Mouse (Mus musculus): Measurements from ENCODE around the gene Arhgef1. TPM values are rescaled to one million over a fixed set of nuclear protein-coding genes. Genes with fewer than 3 reads are reported as not detected.

Gene Arhgef1
- polyA plus RNA-seq, 1 experiment from 2014 or later: 87.5 TPM

GRCm38 (mm10) chr7:24918763-24919323, 16.1 kb downstream of the Arhgef1 start:
- Histone ChIP-seq H3K36me3 (peaks cover 76% of the 10 kb centered on the region), H3K27ac (no peak overlapping the region), H3K4me1 (no peaks in the 10 kb centered on the region), H3K9me3 (no peaks in the 10 kb centered on the region), H3K4me3 (no peak overlapping the region), H3K27me3 (ENCODE audit: insufficient read depth, poor library complexity, severe bottlenecking) (no peaks in the 10 kb centered on the region)
- no peak for DNase-seq (ENCODE audit: low spot score)
- WGBS: 91% methylated on average over 20 of the region's 20 CpGs

- Histone ChIP-seq H3K27me3 (ENCODE audit: insufficient read depth, poor library complexity, severe bottlenecking) (no peaks in the 10 kb centered on the region), H3K4me1 (no peaks in the 10 kb centered on the region), H3K27ac (no peak overlapping the region), H3K9me3 (no peaks in the 10 kb centered on the region), H3K4me3 (no peak overlapping the region), H3K36me3 (peaks cover 84% of the 10 kb centered on the region)
- 85% methylated on average over 9 of the region's 9 CpGs for WGBS
- DNase-seq (ENCODE audit: low spot score): no peak
These were observed 17.0 kb downstream of the Arhgef1 start for GRCm38 (mm10) chr7:24919728-24920127.

GRCm38 (mm10) chr7:24930475-24930874, 27.8 kb downstream of the Arhgef1 start:
- no peak overlapping the region for H3K4me3 ChIP-seq
- no peak for DNase-seq (ENCODE audit: low spot score)
- H3K4me1 ChIP-seq: peaks cover 26% of the 10 kb centered on the region
- no peak overlapping the region for H3K27ac ChIP-seq
- peaks cover 23% of the 10 kb centered on the region for H3K36me3 ChIP-seq
- peaks cover 84% of the 10 kb centered on the region for H3K27me3 ChIP-seq (ENCODE audit: insufficient read depth, poor library complexity, severe bottlenecking)
- WGBS: 58% methylated on average over 6 of the region's 6 CpGs
- no peaks in the 10 kb centered on the region for H3K9me3 ChIP-seq

GRCm38 (mm10) chr7:24931651-24932050, 28.9 kb downstream of the Arhgef1 start:
- Histone ChIP-seq H3K36me3 (peaks cover 11% of the 10 kb centered on the region), H3K4me3 (0 out of 2 replicates have a peak overlapping the region, but pooled peaks have one; percentile 13), H3K27me3 (ENCODE audit: insufficient read depth, poor library complexity, severe bottlenecking) (peaks cover 96% of the 10 kb centered on the region), H3K9me3 (no peaks in the 10 kb centered on the region), H3K27ac (no peak overlapping the region), H3K4me1 (peaks cover 26% of the 10 kb centered on the region)
- under 1% methylated on average over 15 of the region's 15 CpGs for WGBS
- DNase-seq (ENCODE audit: low spot score): no peak

GRCm38 (mm10) chr7:24943641-24944040, 40.9 kb downstream of the Arhgef1 start:
- Histone ChIP-seq H3K4me3 (no peak overlapping the region), H3K36me3 (no peaks in the 10 kb centered on the region), H3K27me3 (ENCODE audit: insufficient read depth, poor library complexity, severe bottlenecking) (peaks cover 100% of the 10 kb centered on the region), H3K27ac (no peak overlapping the region), H3K4me1 (peaks cover 15% of the 10 kb centered on the region), H3K9me3 (no peaks in the 10 kb centered on the region)
- WGBS: 5% methylated on average over 6 of the region's 6 CpGs
- no peak for DNase-seq (ENCODE audit: low spot score)

GRCm38 (mm10) chr7:24944257-24944950, 41.7 kb downstream of the Arhgef1 start, which contains the start of gene Gm4881:
Gene Gm4881, minus strand, starts transcription at chr7:24944494.
- Histone ChIP-seq H3K9me3 (no peaks in the 10 kb centered on the region), H3K27me3 (ENCODE audit: insufficient read depth, poor library complexity, severe bottlenecking) (peaks cover 100% of the 10 kb centered on the region), H3K36me3 (no peaks in the 10 kb centered on the region), H3K4me1 (peaks cover 16% of the 10 kb centered on the region), H3K4me3 (peak within 1 kb of the TSS; percentile 56), H3K27ac (no peak within 1 kb of the TSS)
- DNase-seq (ENCODE audit: low spot score): no peak
- WGBS: 1% methylated on average over 58 of the region's 72 CpGs

- Histone ChIP-seq H3K4me1 (peaks cover 21% of the 10 kb centered on the region), H3K27me3 (ENCODE audit: insufficient read depth, poor library complexity, severe bottlenecking) (peaks cover 100% of the 10 kb centered on the region)
- 2% methylated on average over 7 of the region's 7 CpGs for WGBS
These were observed 44.8 kb downstream of the Arhgef1 start for GRCm38 (mm10) chr7:24947316-24948048.

GRCm38 (mm10) chr7:24948774-24949173, 46.1 kb downstream of the Arhgef1 start:
- Histone ChIP-seq H3K9me3 (no peaks in the 10 kb centered on the region), H3K4me1 (peaks cover 18% of the 10 kb centered on the region), H3K4me3 (0 out of 2 replicates have a peak overlapping the region, but pooled peaks have one; percentile 5), H3K27ac (no peak overlapping the region), H3K27me3 (ENCODE audit: insufficient read depth, poor library complexity, severe bottlenecking) (peaks cover 100% of the 10 kb centered on the region), H3K36me3 (no peaks in the 10 kb centered on the region)
- WGBS: 6% methylated on average over 29 of the region's 29 CpGs
- DNase-seq (ENCODE audit: low spot score): no peak

More at GRCm38 (mm10) chr7:24947316-24948048, 44.8 kb downstream of the Arhgef1 start:
- Histone ChIP-seq H3K27ac (no peak overlapping the region), H3K36me3 (no peaks in the 10 kb centered on the region), H3K4me3 (no peak overlapping the region), H3K9me3 (no peaks in the 10 kb centered on the region)
- DNase-seq (ENCODE audit: low spot score): no peak

- H3K36me3 ChIP-seq: no peaks in the 10 kb centered on the region
- peaks cover 100% of the 10 kb centered on the region for H3K27me3 ChIP-seq (ENCODE audit: insufficient read depth, poor library complexity, severe bottlenecking)
- H3K4me1 ChIP-seq: peaks cover 20% of the 10 kb centered on the region
- no peaks in the 10 kb centered on the region for H3K9me3 ChIP-seq
- H3K4me3 ChIP-seq: no peak overlapping the region
- 2% methylated on average over 8 of the region's 8 CpGs for WGBS
- DNase-seq (ENCODE audit: low spot score): peak; percentile 87
- H3K27ac ChIP-seq: no peak overlapping the region
These were observed 47.4 kb downstream of the Arhgef1 start for GRCm38 (mm10) chr7:24949958-24950623.

- WGBS: 1% methylated on average over 24 of the region's 24 CpGs
- peak overlapping the region; percentile 57 for H3K4me3 ChIP-seq
- peak overlapping the region; percentile 17; the same call in 1 of the 2 replicates for H3K27ac ChIP-seq
- H3K4me1 ChIP-seq: peaks cover 20% of the 10 kb centered on the region
- peaks cover 86% of the 10 kb centered on the region for H3K27me3 ChIP-seq (ENCODE audit: insufficient read depth, poor library complexity, severe bottlenecking)
- H3K36me3 ChIP-seq: no peaks in the 10 kb centered on the region
- no peaks in the 10 kb centered on the region for H3K9me3 ChIP-seq
- no peak for DNase-seq (ENCODE audit: low spot score)
These were observed 51.3 kb downstream of the Arhgef1 start for GRCm38 (mm10) chr7:24953966-24954365.

GRCm38 (mm10) chr7:24954450-24954849, 51.7 kb downstream of the Arhgef1 start:
- peak overlapping the region; percentile 17; the same call in 1 of the 2 replicates for H3K27ac ChIP-seq

GRCm38 (mm10) chr7:24955226-24955625, 52.5 kb downstream of the Arhgef1 start:
- 3% methylated on average over 32 of the region's 33 CpGs for WGBS
- no peak for DNase-seq (ENCODE audit: low spot score)
- no peaks in the 10 kb centered on the region for H3K9me3 ChIP-seq
- H3K27ac ChIP-seq: no peak overlapping the region
- H3K4me3 ChIP-seq: peak overlapping the region; percentile 57
- peaks cover 73% of the 10 kb centered on the region for H3K27me3 ChIP-seq (ENCODE audit: insufficient read depth, poor library complexity, severe bottlenecking)
- H3K4me1 ChIP-seq: peaks cover 15% of the 10 kb centered on the region
- H3K36me3 ChIP-seq: no peaks in the 10 kb centered on the region

More at GRCm38 (mm10) chr7:24954450-24954849, 51.7 kb downstream of the Arhgef1 start:
- DNase-seq (ENCODE audit: low spot score): no peak
- Histone ChIP-seq H3K36me3 (no peaks in the 10 kb centered on the region), H3K9me3 (no peaks in the 10 kb centered on the region), H3K27me3 (ENCODE audit: insufficient read depth, poor library complexity, severe bottlenecking) (peaks cover 81% of the 10 kb centered on the region), H3K4me1 (peaks cover 20% of the 10 kb centered on the region), H3K4me3 (peak overlapping the region; percentile 57)
- 2% methylated on average over 30 of the region's 30 CpGs for WGBS

All from heart, embryonic 10.5 days (tissue).